Mouse (Mus musculus): ENCODE measurements around the gene Dnhd1. TPM values are rescaled to one million over a fixed set of nuclear protein-coding genes. Genes with fewer than 3 reads are reported as not detected.

Gene Dnhd1
- polyA plus RNA-seq, 1 experiment, result 5.1 TPM

DNA sequence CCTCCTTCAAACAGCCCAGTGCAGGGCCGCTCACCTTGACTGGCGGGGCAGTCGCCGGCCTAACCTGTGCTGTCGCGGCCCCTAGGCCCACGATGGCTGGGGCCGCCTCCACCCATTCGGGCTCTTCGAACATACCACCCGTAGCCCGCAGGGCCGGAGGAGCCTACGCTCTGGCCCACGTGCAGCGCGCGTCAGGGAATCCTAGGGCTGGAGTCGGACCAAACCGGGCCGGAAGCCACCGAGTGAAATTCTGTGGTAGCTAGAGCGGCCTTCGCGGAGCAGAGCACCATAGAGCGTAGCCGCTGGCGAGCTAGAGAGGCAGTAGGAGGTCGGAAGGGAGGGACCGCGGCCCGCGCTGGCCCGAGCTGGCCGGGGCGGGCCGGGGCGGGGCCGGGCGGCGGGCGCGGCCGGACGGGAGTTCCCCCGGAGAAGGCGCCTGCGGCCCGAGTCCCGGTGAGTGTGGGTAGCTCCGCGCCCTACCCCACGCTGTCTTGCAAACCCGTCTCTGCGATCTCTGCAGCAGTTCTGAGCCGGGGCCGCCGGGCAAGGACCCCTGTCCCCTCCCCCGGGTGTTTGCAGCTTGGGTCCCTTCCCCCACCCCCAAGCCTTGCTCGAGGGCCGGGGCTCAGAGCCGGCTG, 85.8 kb downstream of the Dnhd1 start, which contains the start of gene Ilk:
Gene Ilk, plus strand, starts transcription at position 329 of the 638 bp plus-strand sequence.
- peak; percentile 94 for DNase-seq
- WGBS, result under 1% methylated on average over 62 of the region's 62 CpGs
- Histone ChIP-seq H3K27me3 (ENCODE audit: control insufficient read depth, insufficient read depth, low read length) (no peaks in the 10 kb centered on the region), H3K27ac (ENCODE audit: insufficient read depth, low read length) (peak within 1 kb of the TSS; percentile 86), H3K4me3 (replicated peaks; ENCODE audit: insufficient read depth, low read depth, low read length) (peak within 1 kb of the TSS; percentile 73), H3K4me1 (ENCODE audit: control insufficient read depth, insufficient read depth, low read length) (no peaks in the 10 kb centered on the region; the same call in 1 of the 2 replicates)
- TF ChIP-seq CTCF (IDR thresholded peaks at IDR 0.05; ENCODE audit: borderline replicate concordance, insufficient read depth, low read depth, low read length), result no peak
- 0 out of 2 replicates have a peak, but pooled peaks have one; percentile 32 for TF ChIP-seq POLR2A (IDR thresholded peaks at IDR 0.05; ENCODE audit: borderline replicate concordance, insufficient read depth, low read length)

DNA sequence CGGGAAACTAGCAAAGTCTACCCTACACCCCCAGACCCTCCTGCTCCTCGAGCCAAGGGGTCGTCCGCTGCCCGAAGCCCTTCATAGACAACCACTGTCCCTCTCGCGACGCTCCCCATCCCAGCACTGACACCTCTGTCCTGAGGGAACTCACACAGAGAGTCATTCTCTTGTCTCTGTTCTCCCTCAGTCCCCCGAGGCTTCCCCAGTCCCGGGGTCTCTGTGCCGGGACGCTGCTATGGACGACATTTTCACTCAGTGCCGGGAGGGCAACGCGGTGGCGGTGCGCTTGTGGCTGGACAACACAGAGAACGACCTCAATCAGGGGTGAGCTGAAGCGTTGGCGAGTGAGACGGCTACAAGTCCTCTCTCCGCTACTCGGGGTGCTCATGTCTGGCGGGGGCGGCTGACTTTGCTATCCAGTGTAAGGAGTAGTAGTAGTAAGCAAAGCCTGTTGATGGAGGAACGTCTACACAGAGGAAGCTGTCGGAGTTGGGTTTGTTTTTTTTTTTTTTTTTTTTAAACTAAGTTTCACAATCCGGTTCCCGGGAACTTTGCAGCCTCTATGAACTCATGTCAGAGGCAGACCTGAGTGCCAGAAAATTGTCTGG, 86.4 kb downstream of the Dnhd1 start, which contains the start of gene Rrp8:
Gene Rrp8, minus strand, starts transcription at position 475 of the 611 bp plus-strand sequence.
- Histone ChIP-seq H3K4me1 (ENCODE audit: control insufficient read depth, insufficient read depth, low read length) (no peaks in the 10 kb centered on the region; the same call in 1 of the 2 replicates), H3K27ac (ENCODE audit: insufficient read depth, low read length) (peak within 1 kb of the TSS; percentile 86), H3K27me3 (ENCODE audit: control insufficient read depth, insufficient read depth, low read length) (no peaks in the 10 kb centered on the region), H3K4me3 (replicated peaks; ENCODE audit: insufficient read depth, low read depth, low read length) (peak within 1 kb of the TSS; percentile 73)
- TF ChIP-seq CTCF (IDR thresholded peaks at IDR 0.05; ENCODE audit: borderline replicate concordance, insufficient read depth, low read depth, low read length), result no peak
- TF ChIP-seq POLR2A (IDR thresholded peaks at IDR 0.05; ENCODE audit: borderline replicate concordance, insufficient read depth, low read length), result no peak
- WGBS, result under 1% methylated on average over 30 of the region's 30 CpGs
- DNase-seq, result peak; percentile 46 to 47

DNA sequence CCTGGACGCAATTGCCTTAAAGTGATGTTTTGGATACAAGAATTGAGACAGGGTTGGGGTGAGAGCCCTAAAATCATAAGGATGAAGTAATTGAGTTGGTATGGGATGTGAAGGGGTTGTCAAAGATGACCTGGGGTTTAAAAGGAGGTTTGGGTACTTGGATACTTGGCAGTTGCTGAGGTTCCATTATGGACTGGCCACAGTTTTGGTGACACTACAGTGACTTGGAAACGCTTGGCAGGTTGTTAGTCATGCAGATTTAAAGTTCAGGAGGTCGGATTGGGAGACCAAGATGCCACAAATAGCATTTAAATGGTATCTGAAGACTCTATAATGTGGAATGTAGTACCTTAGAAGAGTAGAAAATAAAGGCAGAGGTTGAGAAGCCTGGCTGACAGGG, 87.0 kb downstream of the Dnhd1 start:
- WGBS, result 11% methylated on average over 3 of the region's 3 CpGs
- H3K4me3 ChIP-seq (replicated peaks; ENCODE audit: insufficient read depth, low read depth, low read length), result no peak overlapping the region
- H3K27ac ChIP-seq (ENCODE audit: insufficient read depth, low read length), result no peak overlapping the region
- TF ChIP-seq CTCF (IDR thresholded peaks at IDR 0.05; ENCODE audit: borderline replicate concordance, insufficient read depth, low read depth, low read length) (no peak), POLR2A (IDR thresholded peaks at IDR 0.05; ENCODE audit: borderline replicate concordance, insufficient read depth, low read length) (no peak)
- no peak for DNase-seq
- H3K27me3 ChIP-seq (ENCODE audit: control insufficient read depth, insufficient read depth, low read length), result no peaks in the 10 kb centered on the region
- no peaks in the 10 kb centered on the region; the same call in 1 of the 2 replicates for H3K4me1 ChIP-seq (ENCODE audit: control insufficient read depth, insufficient read depth, low read length)

DNA sequence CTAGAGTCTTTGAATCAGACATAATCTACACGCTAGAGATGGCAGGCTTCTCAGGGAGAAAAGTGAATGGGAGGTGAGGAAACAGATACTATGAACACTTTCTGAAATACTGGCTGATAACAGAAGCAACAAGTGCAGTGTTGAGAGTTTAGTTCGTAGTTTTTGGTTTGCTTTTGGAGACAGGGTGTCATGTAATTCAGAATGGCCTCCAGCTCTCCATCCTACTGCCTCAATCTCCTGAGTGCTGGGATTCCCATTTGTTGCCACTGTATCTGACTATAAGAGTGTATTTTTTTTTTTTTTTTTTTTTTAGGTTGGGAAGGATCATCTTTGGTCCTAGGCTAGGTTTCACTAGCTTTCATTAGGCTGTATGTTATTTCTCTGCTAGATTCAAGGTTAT, 87.7 kb downstream of the Dnhd1 start:
- Histone ChIP-seq H3K4me3 (replicated peaks; ENCODE audit: insufficient read depth, low read depth, low read length) (no peak overlapping the region), H3K27me3 (ENCODE audit: control insufficient read depth, insufficient read depth, low read length) (no peaks in the 10 kb centered on the region), H3K4me1 (ENCODE audit: control insufficient read depth, insufficient read depth, low read length) (no peaks in the 10 kb centered on the region; the same call in 1 of the 2 replicates), H3K27ac (ENCODE audit: insufficient read depth, low read length) (no peak overlapping the region)
- WGBS, result 72% methylated on average over 2 of the region's 2 CpGs
- no peak for TF ChIP-seq CTCF (IDR thresholded peaks at IDR 0.05; ENCODE audit: borderline replicate concordance, insufficient read depth, low read depth, low read length)
- DNase-seq, result no peak

GRCm38 (mm10) chr7:105738948-105739347, 88.3 kb downstream of the Dnhd1 start:
- 49% methylated on average over 3 of the region's 3 CpGs for WGBS
- Histone ChIP-seq H3K27ac (ENCODE audit: insufficient read depth, low read length) (no peak overlapping the region), H3K4me3 (replicated peaks; ENCODE audit: insufficient read depth, low read depth, low read length) (no peak overlapping the region), H3K4me1 (ENCODE audit: control insufficient read depth, insufficient read depth, low read length) (no peaks in the 10 kb centered on the region; the same call in 1 of the 2 replicates), H3K27me3 (ENCODE audit: control insufficient read depth, insufficient read depth, low read length) (no peaks in the 10 kb centered on the region)
- no peak for TF ChIP-seq CTCF (IDR thresholded peaks at IDR 0.05; ENCODE audit: borderline replicate concordance, insufficient read depth, low read depth, low read length)
- no peak; the same call in 1 of the 2 replicates for TF ChIP-seq POLR2A (IDR thresholded peaks at IDR 0.05; ENCODE audit: borderline replicate concordance, insufficient read depth, low read length)
- DNase-seq, result no peak

- Histone ChIP-seq H3K4me3 (replicated peaks; ENCODE audit: insufficient read depth, low read depth, low read length) (no peak overlapping the region), H3K4me1 (ENCODE audit: control insufficient read depth, insufficient read depth, low read length) (no peaks in the 10 kb centered on the region), H3K27ac (ENCODE audit: insufficient read depth, low read length) (no peak overlapping the region), H3K27me3 (ENCODE audit: control insufficient read depth, insufficient read depth, low read length) (no peaks in the 10 kb centered on the region)
- DNase-seq, result peak in 1 of 2 experiments; percentile 4
- WGBS, result 79% methylated on average over 13 of the region's 13 CpGs
- no peak for TF ChIP-seq CTCF (IDR thresholded peaks at IDR 0.05; ENCODE audit: borderline replicate concordance, insufficient read depth, low read depth, low read length)
- TF ChIP-seq POLR2A (IDR thresholded peaks at IDR 0.05; ENCODE audit: borderline replicate concordance, insufficient read depth, low read length), result no peak
Observed at GRCm38 (mm10) chr7:105740089-105740795, 89.6 kb downstream of the Dnhd1 start.

DNA sequence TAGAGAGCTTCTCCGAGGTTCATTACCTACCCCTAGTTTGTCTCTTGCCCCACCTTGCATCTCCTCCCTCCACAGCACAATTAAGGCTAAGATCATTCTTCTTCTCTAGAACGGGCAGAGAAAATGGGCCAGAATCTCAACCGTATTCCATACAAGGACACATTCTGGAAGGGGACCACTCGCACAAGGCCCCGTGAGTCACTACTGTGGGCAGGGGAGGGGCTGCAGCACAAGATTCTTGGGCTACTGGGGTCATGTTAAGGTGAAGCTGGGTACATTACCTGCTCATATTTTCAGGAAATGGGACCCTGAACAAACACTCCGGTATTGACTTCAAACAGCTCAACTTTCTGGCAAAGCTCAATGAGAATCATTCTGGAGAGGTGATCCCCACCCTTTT, 90.2 kb downstream of the Dnhd1 start:
- Histone ChIP-seq H3K4me1 (ENCODE audit: control insufficient read depth, insufficient read depth, low read length) (no peaks in the 10 kb centered on the region), H3K27me3 (ENCODE audit: control insufficient read depth, insufficient read depth, low read length) (no peaks in the 10 kb centered on the region), H3K4me3 (replicated peaks; ENCODE audit: insufficient read depth, low read depth, low read length) (no peak overlapping the region), H3K27ac (ENCODE audit: insufficient read depth, low read length) (no peak overlapping the region)
- 76% methylated on average over 6 of the region's 6 CpGs for WGBS
- TF ChIP-seq CTCF (IDR thresholded peaks at IDR 0.05; ENCODE audit: borderline replicate concordance, insufficient read depth, low read depth, low read length) (no peak), POLR2A (IDR thresholded peaks at IDR 0.05; ENCODE audit: borderline replicate concordance, insufficient read depth, low read length) (no peak)
- DNase-seq, result no peak
